Mouse (Mus musculus) forebrain, embryonic 11.5 days (tissue): ENCODE results near the gene Ddo. TPM values are rescaled to one million over a fixed set of nuclear protein-coding genes. Genes with fewer than 3 reads are reported as not detected.

Experiments used
- ATAC-seq: fragments of 200-750 bp; cut with Nextera tagmentation; replicated peaks from 2 replicates; pipeline ENCODE4 v1.8.0; 2017; ENCODE audit warnings: moderate TSS enrichment; ENCODE audit not compliant: low FRiP score
- DNase-seq: peaks from one replicate; pipeline ENCODE4 v3.0.0-alpha.2; 2017; ENCODE audit warnings: low spot score
- H3K27ac ChIP-seq: fragments of 300-500 bp; sonication (generic); 2 replicates; pipeline ENCODE4 v1.5.1; 2014; ENCODE audit warnings: low read depth, low read length
- H3K27me3 ChIP-seq: fragments of 300-500 bp; sonication (generic); 2 replicates; pipeline ENCODE4 v1.6.1; 2014; ENCODE audit warnings: mild to moderate bottlenecking, low read length, mixed read lengths; ENCODE audit not compliant: control insufficient read depth, insufficient read depth
- H3K36me3 ChIP-seq: fragments of 300-500 bp; sonication (generic); 2 replicates; pipeline ENCODE4 v1.6.1; 2014; ENCODE audit warnings: mild to moderate bottlenecking, low read length, moderate library complexity, mixed read lengths; ENCODE audit not compliant: control insufficient read depth, insufficient read depth
- H3K4me1 ChIP-seq: fragments of 300-500 bp; sonication (generic); replicated peaks from 2 replicates; pipeline ENCODE4 v1.6.1; 2014; ENCODE audit warnings: low read length, mixed read lengths; ENCODE audit not compliant: control insufficient read depth, insufficient read depth
- H3K4me2 ChIP-seq: fragments of 300-500 bp; sonication (generic); 2 replicates; pipeline ENCODE4 v1.6.1; 2014; ENCODE audit warnings: low read depth, mild to moderate bottlenecking, low read length, moderate library complexity, mixed read lengths; ENCODE audit not compliant: severe bottlenecking
- H3K4me3 ChIP-seq: fragments of 300-500 bp; sonication (generic); 2 replicates; pipeline ENCODE4 v1.5.1; 2014; ENCODE audit warnings: low read depth, low read length
- H3K9ac ChIP-seq: fragments of 300-500 bp; sonication (generic); 2 replicates; pipeline ENCODE4 v1.6.1; 2014; ENCODE audit warnings: low read length
- H3K9me3 ChIP-seq: fragments of 300-500 bp; sonication (generic); 2 replicates; pipeline ENCODE4 v1.6.1; 2016; ENCODE audit warnings: low read length, mixed read lengths; ENCODE audit not compliant: control insufficient read depth
- WGBS: fragments of 180-500 bp; shearing (Covaris S2); extraction: QIAGEN DNeasy Blood & Tissue Kit; methylation state at CpG from one replicate; pipeline ENCODE4 v1.1.7; 2014; 5-methylcytosine and 5-hydroxymethylcytosine counted together
- polyA plus RNA-seq: library from polyadenylated mRNA; unstranded; fragments of >200 nt; fragmentation: Nextera tagmentation; extraction: Ambion mirVana; gene quantifications from 2 replicates; pipeline ENCODE4 v1.2.1, GENCODE M21; 2014

Ddo gene
- polyA plus RNA-seq, 1 experiment from 2014 or later, result 0.09 TPM

DNA sequence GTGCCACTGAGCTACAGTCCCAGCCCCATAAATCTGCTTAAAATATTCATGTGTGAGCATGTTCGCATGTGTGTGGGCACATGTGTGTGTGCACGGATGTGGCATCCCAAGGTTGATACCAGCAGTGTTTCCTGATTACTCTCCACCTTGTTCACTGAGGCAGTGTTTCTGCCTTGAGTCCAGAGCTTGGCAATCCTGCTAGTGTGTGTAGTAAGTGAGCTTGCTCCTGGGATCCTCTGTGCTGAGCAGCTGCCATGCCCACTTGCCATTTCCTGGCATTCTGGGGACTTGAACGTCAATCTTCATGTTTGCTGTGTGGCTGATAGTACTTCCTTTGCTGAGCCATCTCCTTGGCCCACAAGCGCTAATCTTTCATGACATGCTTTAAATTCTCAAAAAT lies 85.3 kb downstream of the Ddo start:
- Histone ChIP-seq H3K4me2 (no peak overlapping the region), H3K9ac (no peak overlapping the region), H3K4me1 (no peaks in the 10 kb centered on the region), H3K27ac (no peak overlapping the region), H3K36me3 (no peaks in the 10 kb centered on the region), H3K9me3 (no peaks in the 10 kb centered on the region), H3K4me3 (no peak overlapping the region), H3K27me3 (no peaks in the 10 kb centered on the region)
- WGBS, result 92% methylated on average over 4 of the region's 4 CpGs
- ATAC-seq (no peak), DNase-seq (no peak)

- H3K36me3 ChIP-seq, result no peaks in the 10 kb centered on the region
- no peak for DNase-seq
- no peaks in the 10 kb centered on the region for H3K27me3 ChIP-seq
- WGBS, result 83% methylated on average over 8 of the region's 8 CpGs
- H3K9ac ChIP-seq, result no peak overlapping the region
- H3K4me3 ChIP-seq, result no peak overlapping the region
- no peaks in the 10 kb centered on the region for H3K4me1 ChIP-seq
- H3K4me2 ChIP-seq, result no peak overlapping the region
- H3K9me3 ChIP-seq, result no peaks in the 10 kb centered on the region
- no peak for ATAC-seq
- no peak overlapping the region for H3K27ac ChIP-seq
Observed at GRCm38 (mm10) chr10:40716296-40716695, 86.5 kb downstream of the Ddo start.

DNA sequence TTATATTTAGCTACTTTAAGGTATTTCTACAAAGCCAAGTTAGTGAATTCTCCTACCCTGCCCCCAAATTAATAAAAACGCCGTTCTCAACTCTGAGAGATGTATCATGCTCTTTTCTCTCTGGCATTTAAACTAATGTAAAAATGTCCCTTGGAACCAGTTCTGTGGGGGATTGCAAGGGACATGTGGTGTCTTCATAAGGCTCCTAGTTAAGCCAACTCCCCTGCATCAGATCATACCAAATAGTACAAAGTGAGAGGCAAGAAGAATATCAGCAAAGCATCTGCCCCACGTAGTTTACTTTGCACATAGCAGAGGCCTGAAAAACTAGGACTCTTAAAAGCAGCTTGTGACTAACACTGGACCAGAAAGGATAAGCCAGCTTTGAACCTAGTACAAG lies 86.9 kb downstream of the Ddo start:
- no peaks in the 10 kb centered on the region for H3K9me3 ChIP-seq
- no peak overlapping the region for H3K27ac ChIP-seq
- no peaks in the 10 kb centered on the region for H3K27me3 ChIP-seq
- H3K4me3 ChIP-seq, result no peak overlapping the region
- DNase-seq (no peak), ATAC-seq (no peak)
- H3K4me1 ChIP-seq, result no peaks in the 10 kb centered on the region
- H3K36me3 ChIP-seq, result no peaks in the 10 kb centered on the region
- no peak overlapping the region for H3K9ac ChIP-seq
- WGBS, result 90% methylated on average over 3 of the region's 3 CpGs
- no peak overlapping the region for H3K4me2 ChIP-seq

DNA sequence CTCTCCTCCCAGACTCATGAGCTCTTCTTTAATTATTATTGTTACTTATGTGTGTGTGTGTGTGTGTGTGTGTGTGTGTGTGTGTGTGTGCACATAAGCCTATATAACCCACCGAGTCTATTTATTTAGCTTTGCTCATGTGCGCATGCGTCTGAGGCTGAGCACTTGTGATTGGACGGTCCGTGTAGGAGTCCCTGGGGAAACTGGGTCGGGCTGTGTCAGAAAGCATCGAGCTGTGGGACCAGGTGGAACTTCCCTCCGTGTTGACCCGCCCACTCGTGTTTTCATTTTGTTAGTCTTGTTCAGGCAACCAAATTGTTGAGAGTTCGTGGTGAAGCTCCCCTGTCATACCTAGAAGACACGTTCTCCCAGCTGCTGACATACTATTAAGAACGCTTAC lies 88.6 kb downstream of the Ddo start:
- no peak overlapping the region for H3K4me2 ChIP-seq
- no peaks in the 10 kb centered on the region for H3K36me3 ChIP-seq
- no peak for DNase-seq
- no peaks in the 10 kb centered on the region for H3K9me3 ChIP-seq
- no peak for ATAC-seq
- no peak overlapping the region for H3K9ac ChIP-seq
- no peaks in the 10 kb centered on the region for H3K4me1 ChIP-seq
- no peak overlapping the region for H3K4me3 ChIP-seq
- WGBS, result 91% methylated on average over 13 of the region's 13 CpGs
- H3K27ac ChIP-seq, result no peak overlapping the region
- H3K27me3 ChIP-seq, result no peaks in the 10 kb centered on the region

- H3K4me1 ChIP-seq, result 0 out of 2 replicates have a peak, but pooled peaks cover under 1% of the 10 kb centered on the region
- H3K4me2 ChIP-seq, result no peak overlapping the region
- H3K36me3 ChIP-seq, result no peaks in the 10 kb centered on the region
- H3K9ac ChIP-seq, result no peak overlapping the region
- H3K27me3 ChIP-seq, result no peaks in the 10 kb centered on the region
- H3K27ac ChIP-seq, result no peak overlapping the region
- no peaks in the 10 kb centered on the region for H3K9me3 ChIP-seq
- 87% methylated on average over 6 of the region's 6 CpGs for WGBS
- no peak overlapping the region for H3K4me3 ChIP-seq
- ATAC-seq (no peak), DNase-seq (no peak)
Observed at GRCm38 (mm10) chr10:40719062-40719461, 89.3 kb downstream of the Ddo start.

DNA sequence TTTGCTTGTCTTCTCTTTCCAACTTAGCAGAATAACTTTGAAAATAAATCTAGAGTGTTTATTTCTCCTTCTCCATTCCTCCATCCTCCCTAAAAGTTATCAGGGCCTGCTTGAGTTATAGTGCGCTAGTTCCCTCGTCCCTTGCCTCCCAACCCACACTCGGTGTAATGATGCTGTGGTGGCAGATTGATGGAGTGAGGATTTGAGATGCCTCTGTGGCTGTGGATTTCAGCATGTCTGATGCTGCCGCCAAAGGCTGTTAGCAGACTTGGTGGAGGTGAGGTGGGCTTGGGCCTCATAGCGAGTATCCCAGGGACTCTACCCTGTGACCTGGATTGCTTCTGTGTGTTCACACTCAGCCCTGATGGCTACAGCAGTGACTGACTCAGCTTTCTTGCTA lies 91.1 kb downstream of the Ddo start:
- H3K27me3 ChIP-seq, result no peaks in the 10 kb centered on the region
- H3K36me3 ChIP-seq, result no peaks in the 10 kb centered on the region
- ATAC-seq, result no peak
- H3K9me3 ChIP-seq, result no peaks in the 10 kb centered on the region
- peaks cover 5% of the 10 kb centered on the region; the same call in 1 of the 2 replicates for H3K4me1 ChIP-seq
- H3K9ac ChIP-seq, result no peak overlapping the region
- H3K27ac ChIP-seq, result no peak overlapping the region
- DNase-seq, result no peak
- no peak overlapping the region for H3K4me3 ChIP-seq
- 86% methylated on average over 5 of the region's 5 CpGs for WGBS
- no peak overlapping the region for H3K4me2 ChIP-seq

DNA sequence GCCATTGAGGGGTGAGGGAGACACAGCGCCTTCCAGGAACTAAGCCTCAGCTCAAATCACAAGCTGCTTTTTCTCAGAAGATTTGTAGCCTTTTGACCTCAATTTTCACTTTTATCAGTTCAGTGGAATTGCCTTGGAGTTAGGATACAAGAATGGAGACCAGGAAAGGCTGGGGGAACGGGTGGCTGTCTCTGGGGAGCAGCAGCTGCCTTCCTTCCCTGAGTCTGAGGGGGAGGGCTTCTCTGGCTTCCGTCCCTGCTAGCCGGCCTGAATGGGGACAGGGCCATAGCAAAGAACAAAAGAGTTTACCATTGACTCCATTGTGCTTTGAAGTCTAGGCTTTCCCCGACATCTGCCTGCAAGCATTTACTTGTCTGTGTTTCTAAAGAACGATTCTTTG lies 94.5 kb downstream of the Ddo start:
- ATAC-seq (no peak), DNase-seq (no peak)
- no peak overlapping the region for H3K4me3 ChIP-seq
- H3K9ac ChIP-seq, result no peak overlapping the region
- H3K36me3 ChIP-seq, result no peaks in the 10 kb centered on the region
- 19% methylated on average over 6 of the region's 6 CpGs for WGBS
- no peak overlapping the region for H3K27ac ChIP-seq
- no peak overlapping the region for H3K4me2 ChIP-seq
- H3K9me3 ChIP-seq, result no peaks in the 10 kb centered on the region
- no peaks in the 10 kb centered on the region for H3K27me3 ChIP-seq
- peaks cover 10% of the 10 kb centered on the region for H3K4me1 ChIP-seq

GRCm38 (mm10) chr10:40725066-40725465 lies 95.3 kb downstream of the Ddo start:
- no peaks in the 10 kb centered on the region for H3K9me3 ChIP-seq
- no peaks in the 10 kb centered on the region for H3K36me3 ChIP-seq
- no peak for DNase-seq
- peaks cover 10% of the 10 kb centered on the region for H3K4me1 ChIP-seq
- H3K4me3 ChIP-seq, result no peak overlapping the region
- WGBS, result 53% methylated on average over 4 of the region's 4 CpGs
- no peak overlapping the region for H3K27ac ChIP-seq
- H3K9ac ChIP-seq, result no peak overlapping the region
- no peaks in the 10 kb centered on the region for H3K27me3 ChIP-seq
- no peak overlapping the region for H3K4me2 ChIP-seq
- no peak for ATAC-seq

GRCm38 (mm10) chr10:40725471-40725870 lies 95.7 kb downstream of the Ddo start:
- no peaks in the 10 kb centered on the region for H3K9me3 ChIP-seq
- H3K4me3 ChIP-seq, result no peak overlapping the region
- ATAC-seq (no peak), DNase-seq (no peak)
- H3K4me1 ChIP-seq, result peaks cover 10% of the 10 kb centered on the region
- no peak overlapping the region for H3K4me2 ChIP-seq
- WGBS, result 88% methylated on average over 4 of the region's 4 CpGs
- no peaks in the 10 kb centered on the region for H3K27me3 ChIP-seq
- no peaks in the 10 kb centered on the region for H3K36me3 ChIP-seq
- no peak overlapping the region for H3K9ac ChIP-seq
- H3K27ac ChIP-seq, result no peak overlapping the region
